Mouse (Mus musculus): ENCODE measurements around the gene 4931422A03Rik.

The 4931422A03Rik gene

GRCm38 (mm10) chr2:103968186-103968585, 60.0 kb downstream of the 4931422A03Rik start:
- no peak for DNase-seq

GRCm38 (mm10) chr2:103965391-103965790, 62.8 kb downstream of the 4931422A03Rik start:
- DNase-seq, result no peak

GRCm38 (mm10) chr2:103962349-103962748, 65.8 kb downstream of the 4931422A03Rik start:
- DNase-seq, result no peak

- no peak for DNase-seq
Measured at GRCm38 (mm10) chr2:103959574-103959973, 68.6 kb downstream of the 4931422A03Rik start.

- no peak for DNase-seq
Measured at GRCm38 (mm10) chr2:103959066-103959465, 69.1 kb downstream of the 4931422A03Rik start.

- DNase-seq, result no peak
Measured at GRCm38 (mm10) chr2:103958634-103959033, 69.5 kb downstream of the 4931422A03Rik start.

- no peak for DNase-seq
Measured at GRCm38 (mm10) chr2:103957649-103958546, 70.3 kb downstream of the 4931422A03Rik start, which contains the start of gene Lmo2. Gene Lmo2, plus strand, starts transcription at chr2:103957986.

GRCm38 (mm10) chr2:103956867-103957266, 71.3 kb downstream of the 4931422A03Rik start:
- DNase-seq, result no peak

GRCm38 (mm10) chr2:103955714-103956113, 72.4 kb downstream of the 4931422A03Rik start:
- DNase-seq, result no peak

- DNase-seq, result no peak
Measured at GRCm38 (mm10) chr2:103953050-103953835, 74.9 kb downstream of the 4931422A03Rik start.

GRCm38 (mm10) chr2:103947982-103948655, 80.0 kb downstream of the 4931422A03Rik start:
- no peak for DNase-seq

GRCm38 (mm10) chr2:103946892-103947291, 81.3 kb downstream of the 4931422A03Rik start:
- no peak for DNase-seq

GRCm38 (mm10) chr2:103945571-103946092, 82.5 kb downstream of the 4931422A03Rik start:
- no peak for DNase-seq

GRCm38 (mm10) chr2:103944859-103945258, 83.3 kb downstream of the 4931422A03Rik start:
- DNase-seq, result no peak

GRCm38 (mm10) chr2:103941085-103941484, 87.1 kb downstream of the 4931422A03Rik start:
- no peak for DNase-seq

- DNase-seq, result no peak
Measured at GRCm38 (mm10) chr2:103939003-103939402, 89.2 kb downstream of the 4931422A03Rik start.

GRCm38 (mm10) chr2:103938573-103938972, 89.6 kb downstream of the 4931422A03Rik start:
- DNase-seq, result no peak

GRCm38 (mm10) chr2:103937670-103938069, 90.5 kb downstream of the 4931422A03Rik start:
- DNase-seq, result no peak

- DNase-seq, result no peak
Measured at GRCm38 (mm10) chr2:103936666-103937065, 91.5 kb downstream of the 4931422A03Rik start.

GRCm38 (mm10) chr2:103935691-103936435, 92.3 kb downstream of the 4931422A03Rik start:
- DNase-seq, result no peak

- no peak for DNase-seq
Measured at GRCm38 (mm10) chr2:103934670-103935069, 93.5 kb downstream of the 4931422A03Rik start.

GRCm38 (mm10) chr2:103934270-103934669, 93.9 kb downstream of the 4931422A03Rik start:
- DNase-seq, result no peak
